Mouse (Mus musculus) MEL (cell line): ENCODE data around the gene G430095P16Rik. TPM values are rescaled to one million over a fixed set of nuclear protein-coding genes. Genes with fewer than 3 reads are reported as not detected.

Experiments used
- polyA plus RNA-seq, 2 experiments: library from polyadenylated mRNA; stranded (reverse) in 1 of 2; unstranded in 1 of 2; fragments of >175 nt in 1 of 2; fragments of >200 nt in 1 of 2; gene quantifications; 2 replicates each; pipeline versions ENCODE4 v1.2.1 to v1.2.4; 2012; ENCODE audit warnings: low replicate concordance in 2 of 2, low read depth in 1 of 2; ENCODE audit not compliant: insufficient read length in 2 of 2, insufficient read depth in 1 of 2, missing spikeins in 1 of 2
- total RNA-seq: library from RNA; depleted of rRNA; stranded (reverse); fragments of 300-350 nt; gene quantifications from 2 replicates; pipeline ENCODE4 v1.2.3, GENCODE M21; 2012; rRNA removed

Gene G430095P16Rik
- total and polyA plus RNA-seq, 3 experiments = 5.6 to 17.1 TPM; not detected in 1

Other genes with a start within 250 kb of the G430095P16Rik start
- 22.5 and 24.4 TPM in 2 replicates for gene Ier2, start 60.2 kb upstream of the G430095P16Rik start, total RNA-seq
- gene Ier2, start 60.2 kb upstream of the G430095P16Rik start, polyA plus RNA-seq = 100 to 1,000 TPM in 1 of 2 experiments, 10 to 100 TPM in 1; 37.7 to 258 TPM
- gene Trmt1, start 36.7 kb upstream of the G430095P16Rik start, total RNA-seq = 154 and 183 TPM in 2 replicates
- 100 to 1,000 TPM in 1 of 2 experiments, not detected in 1; 221 TPM for gene Trmt1, start 36.7 kb upstream of the G430095P16Rik start, polyA plus RNA-seq
- gene Nacc1, start 35.1 kb upstream of the G430095P16Rik start, total RNA-seq = 42.5 and 45.3 TPM in 2 replicates
- 100 to 1,000 TPM in 1 of 2 experiments, not detected in 1; 106 TPM for gene Nacc1, start 35.1 kb upstream of the G430095P16Rik start, polyA plus RNA-seq
- 75.5 and 88.7 TPM in 2 replicates for gene Lyl1, start 21.6 kb upstream of the G430095P16Rik start, total RNA-seq
- 100 to 1,000 TPM; 136 to 149 TPM for gene Lyl1, start 21.6 kb upstream of the G430095P16Rik start, polyA plus RNA-seq
- gene Nfix, start 77.3 kb downstream of the G430095P16Rik start, total RNA-seq = 11.3 and 14.4 TPM in 2 replicates
- gene Nfix, start 77.3 kb downstream of the G430095P16Rik start, polyA plus RNA-seq = 10 to 100 TPM in 1 of 2 experiments, not detected in 1; 29.1 TPM
- 1.4 and 1.7 TPM in 2 replicates for gene Dand5, start 99.8 kb downstream of the G430095P16Rik start, total RNA-seq
- gene Dand5, start 99.8 kb downstream of the G430095P16Rik start, polyA plus RNA-seq = 1 to 10 TPM in 1 of 2 experiments, not detected in 1; 2.2 TPM
- gene Gadd45gip1, start 108.5 kb downstream of the G430095P16Rik start, total RNA-seq = 47.5 and 51.8 TPM in 2 replicates
- 10 to 100 TPM in 1 of 2 experiments, not detected in 1; 62.9 TPM for gene Gadd45gip1, start 108.5 kb downstream of the G430095P16Rik start, polyA plus RNA-seq
- gene Rad23a, start 117.7 kb downstream of the G430095P16Rik start, total RNA-seq = 62.6 and 66.7 TPM in 2 replicates
- gene Rad23a, start 117.7 kb downstream of the G430095P16Rik start, polyA plus RNA-seq = 100 to 1,000 TPM in 1 of 2 experiments, not detected in 1; 155 TPM
- gene Calr, start 123.9 kb downstream of the G430095P16Rik start, total RNA-seq = 550 and 567 TPM in 2 replicates
- gene Calr, start 123.9 kb downstream of the G430095P16Rik start, polyA plus RNA-seq = 1,000 to 10,000 TPM in 1 of 2 experiments, not detected in 1; 1,110 TPM
- 205 and 245 TPM in 2 replicates for gene Farsa, start 134.0 kb downstream of the G430095P16Rik start, total RNA-seq
- 100 to 1,000 TPM; 152 to 295 TPM for gene Farsa, start 134.0 kb downstream of the G430095P16Rik start, polyA plus RNA-seq
- 60.6 and 75.5 TPM in 2 replicates for gene Syce2, start 149.1 kb downstream of the G430095P16Rik start, total RNA-seq
- 100 to 1,000 TPM in 1 of 2 experiments, not detected in 1; 115 TPM for gene Syce2, start 149.1 kb downstream of the G430095P16Rik start, polyA plus RNA-seq
- gene Gcdh, start 170.9 kb downstream of the G430095P16Rik start, total RNA-seq = 9.7 and 10.7 TPM in 2 replicates
- 10 to 100 TPM in 1 of 2 experiments, not detected in 1; 17.3 TPM for gene Gcdh, start 170.9 kb downstream of the G430095P16Rik start, polyA plus RNA-seq
- gene Klf1, start 178.9 kb downstream of the G430095P16Rik start, total RNA-seq = 178 and 234 TPM in 2 replicates
- 100 to 1,000 TPM in 1 of 2 experiments, not detected in 1; 262 TPM for gene Klf1, start 178.9 kb downstream of the G430095P16Rik start, polyA plus RNA-seq
- gene Dnase2a, start 185.6 kb downstream of the G430095P16Rik start, total RNA-seq = 53.7 and 62.3 TPM in 2 replicates
- gene Dnase2a, start 185.6 kb downstream of the G430095P16Rik start, polyA plus RNA-seq = 10 to 100 TPM in 1 of 2 experiments, not detected in 1; 83.4 TPM
- 0.49 and 0.77 TPM in 2 replicates for gene Mast1, start 214.4 kb downstream of the G430095P16Rik start, total RNA-seq
- 1 to 10 TPM in 1 of 2 experiments, not detected in 1; 4.5 TPM for gene Mast1, start 214.4 kb downstream of the G430095P16Rik start, polyA plus RNA-seq
- gene Rtbdn, start 224.0 kb downstream of the G430095P16Rik start, total RNA-seq = 0.08 TPM in 1 of 2 replicates, not detected in the other
- under 1 TPM in 1 of 2 experiments, not detected in 1; 0.11 TPM for gene Rtbdn, start 224.0 kb downstream of the G430095P16Rik start, polyA plus RNA-seq
- 3.9 and 4.7 TPM in 2 replicates for gene Gm49661, start 246.4 kb downstream of the G430095P16Rik start, total RNA-seq
- not detected for gene Gm49661, start 246.4 kb downstream of the G430095P16Rik start, polyA plus RNA-seq
- gene Prdx2, start 246.6 kb downstream of the G430095P16Rik start, total RNA-seq = 502 and 643 TPM in 2 replicates
- gene Prdx2, start 246.6 kb downstream of the G430095P16Rik start, polyA plus RNA-seq = 100 to 1,000 TPM; 679 to 773 TPM
- gene Rnaseh2a, start 246.8 kb downstream of the G430095P16Rik start, total RNA-seq = 105 TPM in 2 replicates
- gene Rnaseh2a, start 246.8 kb downstream of the G430095P16Rik start, polyA plus RNA-seq = 100 to 1,000 TPM in 1 of 2 experiments, not detected in 1; 109 TPM